8 mouse cellular contexts compared by ENCODE assay signal in the genomic region with DNA sequence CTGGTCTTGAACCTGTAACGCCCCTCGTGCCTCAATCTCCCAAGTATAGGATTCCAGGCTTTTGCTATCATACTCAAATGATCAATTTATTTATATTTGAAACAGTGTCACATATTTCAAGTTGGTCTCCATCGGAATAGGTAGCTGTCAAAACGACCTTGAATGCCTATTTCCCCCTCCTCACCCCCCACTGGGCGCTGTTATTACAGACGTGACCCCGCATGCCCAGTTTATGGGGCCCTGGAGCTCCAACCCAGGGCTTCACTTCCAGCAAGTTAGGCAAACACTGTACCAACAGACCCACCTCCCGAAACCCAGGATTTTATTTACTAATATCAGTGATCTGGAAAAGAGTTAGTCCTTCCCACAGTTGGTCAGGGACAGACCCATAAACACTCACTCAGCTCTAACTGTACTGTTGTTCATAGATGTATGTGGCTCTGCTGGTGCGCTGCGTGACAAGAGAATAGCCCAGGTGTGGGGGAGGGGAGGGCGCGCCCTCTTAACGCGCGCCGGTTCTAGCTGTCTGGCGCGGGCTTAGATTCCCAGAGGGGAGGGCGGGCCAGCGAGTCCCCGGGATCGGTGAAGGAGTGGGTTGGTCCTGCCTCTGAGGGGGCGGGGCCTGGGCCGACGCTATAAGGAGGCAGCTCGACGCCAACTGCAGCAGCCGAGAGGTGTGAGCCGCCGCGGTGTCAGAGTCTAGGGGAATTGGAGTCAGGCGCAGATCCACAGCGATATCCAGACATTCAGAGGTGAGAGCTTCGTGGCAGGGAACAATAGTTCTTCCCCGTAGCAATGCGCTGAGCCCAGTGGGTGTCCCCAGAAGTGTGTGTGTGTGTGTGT. TPM values are rescaled to one million over a fixed set of nuclear protein-coding genes. Genes with fewer than 3 reads are reported as not detected.
A peak's percentile ranks its signal among the peaks of the same experiment; 100 is the strongest.
DNase-seq lines count a peak whose midpoint lies in the region; ATAC-seq lines count a peak whose summit lies in the region.

No protein-coding gene starts in this region.

- peaks cover 58% of the 10 kb centered on the region for H3K27me3 ChIP-seq in hindbrain, embryonic 10.5 days (ENCODE audit: insufficient read depth, poor library complexity, severe bottlenecking)

- no peaks in the 10 kb centered on the region for H3K9me3 ChIP-seq in hindbrain, embryonic 10.5 days

- H3K27ac ChIP-seq in hindbrain, embryonic 10.5 days: no peak overlapping the region

- peak; percentile 96 for DNase-seq in NIH3T3 (ENCODE audit: low read depth)
- peak; percentile 72 for DNase-seq in cerebellum, adult 9-10 months
- peak; percentile 81 for DNase-seq in hindbrain, embryonic 10.5 days (ENCODE audit: low spot score)
- DNase-seq in layer of hippocampus, postnatal 14 days (ENCODE audit: low spot score in 2 of 2): peak; percentile 46 to 60
- DNase-seq in lung, postnatal 10 days: peak; percentile 93
- peak; percentile 86 for DNase-seq in ovary, postnatal 36 days (ENCODE audit: low spot score)
- DNase-seq in thymus, postnatal 25 days: peak; percentile 70

- 0 out of 2 replicates have a peak, but pooled peaks cover 2% of the 10 kb centered on the region for H3K36me3 ChIP-seq in hindbrain, embryonic 10.5 days

- peak; percentile 50 for ATAC-seq in frontal cortex, adult (ENCODE audit: low TSS enrichment)

- H3K4me3 ChIP-seq in hindbrain, embryonic 10.5 days: peak overlapping the region; percentile 57

- WGBS in hindbrain, embryonic 10.5 days: 9% methylated on average over 36 of the region's 36 CpGs

- peaks cover 34% of the 10 kb centered on the region for H3K4me1 ChIP-seq in hindbrain, embryonic 10.5 days (replicated peaks)

RNA-seq across cellular contexts. Expression of a gene that starts 2.6 kb away (rescaled TPM):
- polyA plus RNA-seq in hindbrain, embryonic 10.5 days (2016; fragmentation: Nextera tagmentation; extraction: Ambion mirVana): 29.9 and 36.0 TPM in 2 replicates
- total RNA-seq in layer of hippocampus, postnatal 14 days (2021): 10 to 100 TPM; 24.9 to 26.0 TPM

RNA-seq across cellular contexts. Expression of a gene that starts 20.6 kb away (rescaled TPM):
- 0.04 TPM in 1 of 2 replicates, not detected in the other for polyA plus RNA-seq in hindbrain, embryonic 10.5 days (2016; fragmentation: Nextera tagmentation; extraction: Ambion mirVana)
- under 1 TPM; 0.12 to 0.26 TPM for total RNA-seq in layer of hippocampus, postnatal 14 days (2021)
